Mouse (Mus musculus) midbrain, embryonic 12.5 days (tissue): ENCODE results near the gene Gsk3a. TPM values are rescaled to one million over a fixed set of nuclear protein-coding genes. Genes with fewer than 3 reads are reported as not detected.

Experiments
- ATAC-seq: fragments of 200-750 bp; cut with Nextera tagmentation; 2 replicates; pipeline ENCODE4 v1.8.0; 2017; ENCODE audit warnings: low read depth, moderate TSS enrichment, moderate library complexity; ENCODE audit not compliant: low FRiP score
- H3K27ac ChIP-seq: fragments of 300-500 bp; sonication (generic); replicated peaks from 2 replicates; pipeline ENCODE4 v1.5.1; 2016; ENCODE audit warnings: mild to moderate bottlenecking
- H3K27me3 ChIP-seq: fragments of 300-500 bp; sonication (generic); 2 replicates; pipeline ENCODE4 v1.6.1; 2016; ENCODE audit warnings: mild to moderate bottlenecking
- H3K36me3 ChIP-seq: fragments of 300-500 bp; sonication (generic); 2 replicates; pipeline ENCODE4 v1.6.1; 2016
- H3K4me1 ChIP-seq: fragments of 300-500 bp; sonication (generic); 2 replicates; pipeline ENCODE4 v1.6.1; 2016
- H3K4me2 ChIP-seq: fragments of 300-500 bp; sonication (generic); replicated peaks from 2 replicates; pipeline ENCODE4 v1.6.1; 2016; ENCODE audit warnings: mild to moderate bottlenecking, moderate library complexity
- H3K4me3 ChIP-seq: fragments of 300-500 bp; sonication (generic); 2 replicates; pipeline ENCODE4 v1.5.1; 2016; ENCODE audit warnings: mild to moderate bottlenecking
- H3K9ac ChIP-seq: fragments of 300-500 bp; sonication (generic); replicated peaks from 2 replicates; pipeline ENCODE4 v1.6.1; 2016; ENCODE audit warnings: mild to moderate bottlenecking, moderate library complexity
- H3K9me3 ChIP-seq: fragments of 300-500 bp; sonication (generic); 2 replicates; pipeline ENCODE4 v1.6.1; 2016; ENCODE audit warnings: mild to moderate bottlenecking
- WGBS: fragments of 180-500 bp; shearing (Covaris S2); methylation state at CpG from one replicate; pipeline ENCODE4 v1.1.7; 2016; 5-methylcytosine and 5-hydroxymethylcytosine counted together
- polyA plus RNA-seq: library from polyadenylated mRNA; unstranded; fragments of >200 nt; fragmentation: Nextera tagmentation; extraction: Ambion mirVana; gene quantifications from 2 replicates; pipeline ENCODE4 v1.2.1, GENCODE M21; 2016

Gsk3a gene
- polyA plus RNA-seq, 1 experiment from 2014 or later: 17.9 TPM

- H3K9me3 ChIP-seq: no peaks in the 10 kb centered on the region
- H3K9ac ChIP-seq: peak overlapping the region; percentile 76
- H3K4me1 ChIP-seq: peaks cover 34% of the 10 kb centered on the region
- H3K4me3 ChIP-seq: peak overlapping the region; percentile 65
- no peak for ATAC-seq
- H3K27ac ChIP-seq: no peak overlapping the region
- WGBS: 86% methylated on average over 10 of the region's 10 CpGs
- H3K36me3 ChIP-seq: peaks cover 36% of the 10 kb centered on the region
- no peaks in the 10 kb centered on the region for H3K27me3 ChIP-seq
- peak overlapping the region; percentile 96 for H3K4me2 ChIP-seq
These were observed 15.2 kb downstream of the Gsk3a start for GRCm38 (mm10) chr7:25222275-25222967.

- peak; percentile 96 for ATAC-seq
- under 1% methylated on average over 44 of the region's 45 CpGs for WGBS
These were observed 16.4 kb downstream of the Gsk3a start, which contains the start of gene Zfp526 for GRCm38 (mm10) chr7:25221102-25221883. TSS of gene Zfp526 (plus strand) at chr7:25221425.

GRCm38 (mm10) chr7:25220457-25221101, 17.1 kb downstream of the Gsk3a start, which contains the start of gene Dedd2:
TSS of gene Dedd2 (minus strand) at chr7:25220615.
- no peaks in the 10 kb centered on the region for H3K9me3 ChIP-seq
- H3K27ac ChIP-seq: peak within 1 kb of the TSS; percentile 86
- H3K27me3 ChIP-seq: no peaks in the 10 kb centered on the region
- peak within 1 kb of the TSS; percentile 96 for H3K4me2 ChIP-seq
- H3K36me3 ChIP-seq: peaks cover 19% of the 10 kb centered on the region
- H3K9ac ChIP-seq: peak within 1 kb of the TSS; percentile 76
- 9% methylated on average over 20 of the region's 20 CpGs for WGBS
- ATAC-seq: no peak
- peak within 1 kb of the TSS; percentile 65 for H3K4me3 ChIP-seq
- H3K4me1 ChIP-seq: peaks cover 34% of the 10 kb centered on the region

More at GRCm38 (mm10) chr7:25221102-25221883, 16.4 kb downstream of the Gsk3a start, which contains the start of gene Zfp526:
- H3K9ac ChIP-seq: peak within 1 kb of the TSS; percentile 76
- H3K27me3 ChIP-seq: no peaks in the 10 kb centered on the region
- H3K36me3 ChIP-seq: peaks cover 26% of the 10 kb centered on the region
- H3K9me3 ChIP-seq: no peaks in the 10 kb centered on the region
- H3K4me2 ChIP-seq: peak within 1 kb of the TSS; percentile 96
- H3K4me3 ChIP-seq: peak within 1 kb of the TSS; percentile 65
- peak within 1 kb of the TSS; percentile 86 for H3K27ac ChIP-seq
- H3K4me1 ChIP-seq: peaks cover 34% of the 10 kb centered on the region

- H3K9ac ChIP-seq: peak overlapping the region; percentile 72
- ATAC-seq: peak; percentile 61
- no peaks in the 10 kb centered on the region for H3K9me3 ChIP-seq
- H3K4me2 ChIP-seq: peak overlapping the region; percentile 96
- no peaks in the 10 kb centered on the region for H3K27me3 ChIP-seq
- peaks cover 17% of the 10 kb centered on the region for H3K36me3 ChIP-seq
- H3K4me3 ChIP-seq: peak overlapping the region; percentile 65
- peak overlapping the region; percentile 76 for H3K27ac ChIP-seq
- H3K4me1 ChIP-seq: peaks cover 34% of the 10 kb centered on the region
- WGBS: 3% methylated on average over 31 of the region's 31 CpGs
These were observed 17.7 kb downstream of the Gsk3a start for GRCm38 (mm10) chr7:25219756-25220456.

GRCm38 (mm10) chr7:25219416-25219750, 18.3 kb downstream of the Gsk3a start:
- peaks cover 34% of the 10 kb centered on the region for H3K4me1 ChIP-seq
- no peaks in the 10 kb centered on the region for H3K9me3 ChIP-seq
- H3K36me3 ChIP-seq: peaks cover 15% of the 10 kb centered on the region
- H3K4me2 ChIP-seq: peak overlapping the region; percentile 96
- no peaks in the 10 kb centered on the region for H3K27me3 ChIP-seq
- ATAC-seq: peak; percentile 42
- H3K9ac ChIP-seq: peak overlapping the region; percentile 72
- WGBS: under 1% methylated on average over 16 of the region's 16 CpGs
- H3K27ac ChIP-seq: peak overlapping the region; percentile 76
- peak overlapping the region; percentile 65 for H3K4me3 ChIP-seq

- ATAC-seq: peak; percentile 1; the same call in 1 of the 2 replicates
- peaks cover 9% of the 10 kb centered on the region; the same call in 1 of the 2 replicates for H3K36me3 ChIP-seq
- H3K9ac ChIP-seq: peak overlapping the region; percentile 72
- H3K4me1 ChIP-seq: peaks cover 34% of the 10 kb centered on the region
- peak overlapping the region; percentile 96 for H3K4me2 ChIP-seq
- no peaks in the 10 kb centered on the region for H3K9me3 ChIP-seq
- H3K27ac ChIP-seq: peak overlapping the region; percentile 76
- no peaks in the 10 kb centered on the region for H3K27me3 ChIP-seq
- peak overlapping the region; percentile 65 for H3K4me3 ChIP-seq
- WGBS: under 1% methylated on average over 53 of the region's 53 CpGs
These were observed 18.8 kb downstream of the Gsk3a start for GRCm38 (mm10) chr7:25218705-25219415.

GRCm38 (mm10) chr7:25217653-25218395, 19.8 kb downstream of the Gsk3a start:
- H3K4me2 ChIP-seq: peak overlapping the region; percentile 96
- H3K4me1 ChIP-seq: peaks cover 33% of the 10 kb centered on the region
- H3K9ac ChIP-seq: no peak overlapping the region; the same call in 1 of the 2 replicates
- ATAC-seq: no peak
- no peaks in the 10 kb centered on the region for H3K27me3 ChIP-seq
- no peaks in the 10 kb centered on the region for H3K9me3 ChIP-seq
- H3K27ac ChIP-seq: no peak overlapping the region
- 71% methylated on average over 12 of the region's 12 CpGs for WGBS
- peak overlapping the region; percentile 65; the same call in 1 of the 2 replicates for H3K4me3 ChIP-seq
- peaks cover 10% of the 10 kb centered on the region for H3K36me3 ChIP-seq

- H3K4me3 ChIP-seq: no peak overlapping the region
- 86% methylated on average over 2 of the region's 2 CpGs for WGBS
- no peak for ATAC-seq
- H3K9ac ChIP-seq: no peak overlapping the region
- H3K27me3 ChIP-seq: no peaks in the 10 kb centered on the region
- no peak overlapping the region for H3K4me2 ChIP-seq
- peaks cover 7% of the 10 kb centered on the region for H3K4me1 ChIP-seq
- H3K27ac ChIP-seq: no peak overlapping the region
- H3K36me3 ChIP-seq: peaks cover 34% of the 10 kb centered on the region
- H3K9me3 ChIP-seq: no peaks in the 10 kb centered on the region
These were observed 23.5 kb downstream of the Gsk3a start for GRCm38 (mm10) chr7:25214172-25214571.

- no peak overlapping the region for H3K4me3 ChIP-seq
- no peaks in the 10 kb centered on the region for H3K9me3 ChIP-seq
- H3K4me2 ChIP-seq: no peak overlapping the region
- peaks cover 43% of the 10 kb centered on the region for H3K36me3 ChIP-seq
- H3K27ac ChIP-seq: no peak overlapping the region
- H3K4me1 ChIP-seq: no peaks in the 10 kb centered on the region
- WGBS: 82% methylated on average over 3 of the region's 3 CpGs
- H3K27me3 ChIP-seq: no peaks in the 10 kb centered on the region
- ATAC-seq: no peak
- H3K9ac ChIP-seq: no peak overlapping the region
These were observed 24.6 kb downstream of the Gsk3a start for GRCm38 (mm10) chr7:25213099-25213498.

- ATAC-seq: no peak
- Histone ChIP-seq H3K27ac (no peak overlapping the region), H3K9me3 (no peaks in the 10 kb centered on the region), H3K36me3 (peaks cover 49% of the 10 kb centered on the region), H3K27me3 (no peaks in the 10 kb centered on the region), H3K4me3 (no peak overlapping the region), H3K9ac (no peak overlapping the region), H3K4me1 (no peaks in the 10 kb centered on the region), H3K4me2 (no peak overlapping the region)
- 86% methylated on average over 4 of the region's 4 CpGs for WGBS
These were observed 27.2 kb downstream of the Gsk3a start for GRCm38 (mm10) chr7:25210482-25210881.
